Mouse (Mus musculus): Measurements from ENCODE around the gene Cables2.

Cables2 gene

GRCm38 (mm10) chr2:180306009-180306408 lies 32.7 kb upstream of the Cables2 start:
- Histone ChIP-seq H3K9me3 (ENCODE audit: low read length) (no peaks in the 10 kb centered on the region), H3K36me3 (ENCODE audit: insufficient read depth, low read length) (no peaks in the 10 kb centered on the region), H3K27me3 (ENCODE audit: insufficient read depth, low read length) (peaks cover 5% of the 10 kb centered on the region), H3K4me3 (replicated peaks; ENCODE audit: low read length) (no peak overlapping the region), H3K4me1 (replicated peaks; ENCODE audit: low read depth, low read length) (0 out of 2 replicates have a peak, but pooled peaks cover 6% of the 10 kb centered on the region)
- TF ChIP-seq POU5F1 (IDR thresholded peaks at IDR 0.05; ENCODE audit: borderline replicate concordance, low read length) (no peak), CTCF (conservative IDR thresholded peaks at IDR 0.05; ENCODE audit: low read length) (no peak), NANOG (IDR thresholded peaks at IDR 0.05; ENCODE audit: borderline replicate concordance, low read length) (no peak)

- Histone ChIP-seq H3K4me3 (replicated peaks; ENCODE audit: low read length) (no peak overlapping the region), H3K36me3 (ENCODE audit: insufficient read depth, low read length) (no peaks in the 10 kb centered on the region), H3K4me1 (replicated peaks; ENCODE audit: low read depth, low read length) (peaks cover 8% of the 10 kb centered on the region; the same call in 1 of the 2 replicates), H3K9me3 (ENCODE audit: low read length) (no peaks in the 10 kb centered on the region), H3K27me3 (ENCODE audit: insufficient read depth, low read length) (peaks cover under 1% of the 10 kb centered on the region)
- TF ChIP-seq CTCF (conservative IDR thresholded peaks at IDR 0.05; ENCODE audit: low read length): no peak
- no peak for TF ChIP-seq NANOG (IDR thresholded peaks at IDR 0.05; ENCODE audit: borderline replicate concordance, low read length)
- TF ChIP-seq POU5F1 (IDR thresholded peaks at IDR 0.05; ENCODE audit: borderline replicate concordance, low read length): no peak
These were observed 32.2 kb upstream of the Cables2 start for GRCm38 (mm10) chr2:180305490-180305889.

- Histone ChIP-seq H3K4me1 (replicated peaks; ENCODE audit: low read depth, low read length) (peaks cover 14% of the 10 kb centered on the region; the same call in 1 of the 2 replicates), H3K27me3 (ENCODE audit: insufficient read depth, low read length) (no peaks in the 10 kb centered on the region; the same call in 1 of the 2 replicates), H3K9me3 (ENCODE audit: low read length) (no peaks in the 10 kb centered on the region), H3K4me3 (replicated peaks; ENCODE audit: low read length) (no peak overlapping the region), H3K36me3 (ENCODE audit: insufficient read depth, low read length) (no peaks in the 10 kb centered on the region)
- TF ChIP-seq CTCF (conservative IDR thresholded peaks at IDR 0.05; ENCODE audit: low read length): no peak
- TF ChIP-seq NANOG (IDR thresholded peaks at IDR 0.05; ENCODE audit: borderline replicate concordance, low read length): no peak
- no peak for TF ChIP-seq POU5F1 (IDR thresholded peaks at IDR 0.05; ENCODE audit: borderline replicate concordance, low read length)
These were observed 31.3 kb upstream of the Cables2 start for GRCm38 (mm10) chr2:180304554-180304953.

GRCm38 (mm10) chr2:180303468-180303867 lies 30.2 kb upstream of the Cables2 start:
- TF ChIP-seq NANOG (IDR thresholded peaks at IDR 0.05; ENCODE audit: borderline replicate concordance, low read length) (no peak), CTCF (conservative IDR thresholded peaks at IDR 0.05; ENCODE audit: low read length) (no peak), POU5F1 (IDR thresholded peaks at IDR 0.05; ENCODE audit: borderline replicate concordance, low read length) (no peak)
- H3K4me3 ChIP-seq (replicated peaks; ENCODE audit: low read length): no peak overlapping the region
- H3K9me3 ChIP-seq (ENCODE audit: low read length): no peaks in the 10 kb centered on the region
- peaks cover 14% of the 10 kb centered on the region; the same call in 1 of the 2 replicates for H3K4me1 ChIP-seq (replicated peaks; ENCODE audit: low read depth, low read length)
- H3K27me3 ChIP-seq (ENCODE audit: insufficient read depth, low read length): no peaks in the 10 kb centered on the region; the same call in 1 of the 2 replicates
- no peaks in the 10 kb centered on the region for H3K36me3 ChIP-seq (ENCODE audit: insufficient read depth, low read length)

GRCm38 (mm10) chr2:180302201-180302600 lies 28.9 kb upstream of the Cables2 start:
- H3K9me3 ChIP-seq (ENCODE audit: low read length): no peaks in the 10 kb centered on the region
- H3K4me1 ChIP-seq (replicated peaks; ENCODE audit: low read depth, low read length): peaks cover 16% of the 10 kb centered on the region; the same call in 1 of the 2 replicates
- no peak overlapping the region for H3K4me3 ChIP-seq (replicated peaks; ENCODE audit: low read length)
- TF ChIP-seq CTCF (conservative IDR thresholded peaks at IDR 0.05; ENCODE audit: low read length) (no peak; the same call in 1 of the 2 replicates), NANOG (IDR thresholded peaks at IDR 0.05; ENCODE audit: borderline replicate concordance, low read length) (no peak), POU5F1 (IDR thresholded peaks at IDR 0.05; ENCODE audit: borderline replicate concordance, low read length) (no peak)
- no peaks in the 10 kb centered on the region; the same call in 1 of the 2 replicates for H3K27me3 ChIP-seq (ENCODE audit: insufficient read depth, low read length)
- H3K36me3 ChIP-seq (ENCODE audit: insufficient read depth, low read length): no peaks in the 10 kb centered on the region

- H3K36me3 ChIP-seq (ENCODE audit: insufficient read depth, low read length): no peaks in the 10 kb centered on the region
- TF ChIP-seq NANOG (IDR thresholded peaks at IDR 0.05; ENCODE audit: borderline replicate concordance, low read length) (no peak), CTCF (conservative IDR thresholded peaks at IDR 0.05; ENCODE audit: low read length) (no peak), POU5F1 (IDR thresholded peaks at IDR 0.05; ENCODE audit: borderline replicate concordance, low read length) (no peak)
- H3K27me3 ChIP-seq (ENCODE audit: insufficient read depth, low read length): no peaks in the 10 kb centered on the region; the same call in 1 of the 2 replicates
- H3K4me3 ChIP-seq (replicated peaks; ENCODE audit: low read length): no peak overlapping the region
- no peaks in the 10 kb centered on the region for H3K9me3 ChIP-seq (ENCODE audit: low read length)
- peaks cover 17% of the 10 kb centered on the region; the same call in 1 of the 2 replicates for H3K4me1 ChIP-seq (replicated peaks; ENCODE audit: low read depth, low read length)
These were observed 27.5 kb upstream of the Cables2 start for GRCm38 (mm10) chr2:180300771-180301170.

- TF ChIP-seq POU5F1 (IDR thresholded peaks at IDR 0.05; ENCODE audit: borderline replicate concordance, low read length): no peak
- no peak for TF ChIP-seq CTCF (conservative IDR thresholded peaks at IDR 0.05; ENCODE audit: low read length)
- TF ChIP-seq NANOG (IDR thresholded peaks at IDR 0.05; ENCODE audit: borderline replicate concordance, low read length): no peak
- Histone ChIP-seq H3K4me3 (replicated peaks; ENCODE audit: low read length) (no peak overlapping the region), H3K9me3 (ENCODE audit: low read length) (no peaks in the 10 kb centered on the region), H3K4me1 (replicated peaks; ENCODE audit: low read depth, low read length) (peaks cover 17% of the 10 kb centered on the region; the same call in 1 of the 2 replicates), H3K36me3 (ENCODE audit: insufficient read depth, low read length) (no peaks in the 10 kb centered on the region), H3K27me3 (ENCODE audit: insufficient read depth, low read length) (no peaks in the 10 kb centered on the region; the same call in 1 of the 2 replicates)
These were observed 27.0 kb upstream of the Cables2 start for GRCm38 (mm10) chr2:180300252-180300651.

- no peaks in the 10 kb centered on the region for H3K9me3 ChIP-seq (ENCODE audit: low read length)
- no peak overlapping the region for H3K4me3 ChIP-seq (replicated peaks; ENCODE audit: low read length)
- TF ChIP-seq CTCF (conservative IDR thresholded peaks at IDR 0.05; ENCODE audit: low read length) (no peak), NANOG (IDR thresholded peaks at IDR 0.05; ENCODE audit: borderline replicate concordance, low read length) (no peak), POU5F1 (IDR thresholded peaks at IDR 0.05; ENCODE audit: borderline replicate concordance, low read length) (no peak)
- H3K36me3 ChIP-seq (ENCODE audit: insufficient read depth, low read length): no peaks in the 10 kb centered on the region
- H3K27me3 ChIP-seq (ENCODE audit: insufficient read depth, low read length): no peaks in the 10 kb centered on the region
- H3K4me1 ChIP-seq (replicated peaks; ENCODE audit: low read depth, low read length): peaks cover 68% of the 10 kb centered on the region
These were observed 19.6 kb upstream of the Cables2 start for GRCm38 (mm10) chr2:180292906-180293305.

GRCm38 (mm10) chr2:180292026-180292425 lies 18.7 kb upstream of the Cables2 start:
- no peaks in the 10 kb centered on the region for H3K27me3 ChIP-seq (ENCODE audit: insufficient read depth, low read length)
- no peaks in the 10 kb centered on the region for H3K36me3 ChIP-seq (ENCODE audit: insufficient read depth, low read length)
- no peak for TF ChIP-seq NANOG (IDR thresholded peaks at IDR 0.05; ENCODE audit: borderline replicate concordance, low read length)
- TF ChIP-seq POU5F1 (IDR thresholded peaks at IDR 0.05; ENCODE audit: borderline replicate concordance, low read length): no peak
- H3K4me1 ChIP-seq (replicated peaks; ENCODE audit: low read depth, low read length): peaks cover 65% of the 10 kb centered on the region
- no peak overlapping the region for H3K4me3 ChIP-seq (replicated peaks; ENCODE audit: low read length)
- no peaks in the 10 kb centered on the region for H3K9me3 ChIP-seq (ENCODE audit: low read length)

Data from E14TG2a.4 (cell line).